Mouse (Mus musculus) kidney, postnatal 0 days (tissue): ENCODE measurements at regions not wholly inside any gene's neighbourhood (a gene's known extent, or its start where the extent isn't known, plus 50 kb on each side); places are given as distances from the start of the nearest gene placed in this dataset.

Source experiments
- ATAC-seq: fragments of 200-750 bp; cut with Nextera tagmentation; replicated peaks from 2 replicates; pipeline ENCODE4 v1.8.0; 2017; ENCODE audit warnings: low read depth, moderate number of reproducible peaks, moderate TSS enrichment, moderate library complexity; ENCODE audit not compliant: low FRiP score
- DNase-seq: peaks from one replicate; pipeline ENCODE4 v3.0.0-alpha.2; 2016; ENCODE audit warnings: low spot score
- H3K27ac ChIP-seq: fragments of 300-500 bp; sonication (generic); 2 replicates; pipeline ENCODE4 v1.5.1; 2014; ENCODE audit warnings: mild to moderate bottlenecking
- H3K27me3 ChIP-seq: fragments of 300-500 bp; sonication (generic); 2 replicates; pipeline ENCODE4 v1.6.1; 2014; ENCODE audit warnings: low read length, mixed read lengths; ENCODE audit not compliant: insufficient read depth
- H3K36me3 ChIP-seq: fragments of 300-500 bp; sonication (generic); 2 replicates; pipeline ENCODE4 v1.6.1; 2014; ENCODE audit warnings: low read length, mixed read lengths; ENCODE audit not compliant: insufficient read depth
- H3K4me1 ChIP-seq: fragments of 300-500 bp; sonication (generic); replicated peaks from 2 replicates; pipeline ENCODE4 v1.6.1; 2014; ENCODE audit warnings: antibody characterized with exemption, low read length, mixed read lengths; ENCODE audit not compliant: insufficient read depth
- H3K4me2 ChIP-seq: fragments of 300-500 bp; sonication (generic); 2 replicates; pipeline ENCODE4 v1.6.1; 2014; ENCODE audit warnings: mild to moderate bottlenecking, low read length, moderate library complexity, mixed read lengths
- H3K4me3 ChIP-seq: fragments of 300-500 bp; sonication (generic); replicated peaks from 2 replicates; pipeline ENCODE4 v1.5.1; 2014; ENCODE audit warnings: low read depth, low read length
- H3K9ac ChIP-seq: fragments of 300-500 bp; sonication (generic); 2 replicates; pipeline ENCODE4 v1.6.1; 2014; ENCODE audit warnings: low read depth, low read length
- H3K9me3 ChIP-seq: fragments of 300-500 bp; sonication (generic); replicated peaks from 2 replicates; pipeline ENCODE4 v1.6.1; 2016; ENCODE audit warnings: low read length, inconsistent platforms, mixed read lengths
- CTCF ChIP-seq: IDR thresholded peaks from 2 replicates; pipeline ENCODE4 v1.5.1; 2016; ENCODE audit warnings: antibody characterized with exemption, low read depth, mild to moderate bottlenecking, moderate library complexity
- WGBS: fragments of 180-500 bp; shearing (Covaris S2); extraction: QIAGEN DNeasy Blood & Tissue Kit; methylation state at CpG from one replicate; pipeline ENCODE4 v1.1.7; 2014; 5-methylcytosine and 5-hydroxymethylcytosine counted together

DNA sequence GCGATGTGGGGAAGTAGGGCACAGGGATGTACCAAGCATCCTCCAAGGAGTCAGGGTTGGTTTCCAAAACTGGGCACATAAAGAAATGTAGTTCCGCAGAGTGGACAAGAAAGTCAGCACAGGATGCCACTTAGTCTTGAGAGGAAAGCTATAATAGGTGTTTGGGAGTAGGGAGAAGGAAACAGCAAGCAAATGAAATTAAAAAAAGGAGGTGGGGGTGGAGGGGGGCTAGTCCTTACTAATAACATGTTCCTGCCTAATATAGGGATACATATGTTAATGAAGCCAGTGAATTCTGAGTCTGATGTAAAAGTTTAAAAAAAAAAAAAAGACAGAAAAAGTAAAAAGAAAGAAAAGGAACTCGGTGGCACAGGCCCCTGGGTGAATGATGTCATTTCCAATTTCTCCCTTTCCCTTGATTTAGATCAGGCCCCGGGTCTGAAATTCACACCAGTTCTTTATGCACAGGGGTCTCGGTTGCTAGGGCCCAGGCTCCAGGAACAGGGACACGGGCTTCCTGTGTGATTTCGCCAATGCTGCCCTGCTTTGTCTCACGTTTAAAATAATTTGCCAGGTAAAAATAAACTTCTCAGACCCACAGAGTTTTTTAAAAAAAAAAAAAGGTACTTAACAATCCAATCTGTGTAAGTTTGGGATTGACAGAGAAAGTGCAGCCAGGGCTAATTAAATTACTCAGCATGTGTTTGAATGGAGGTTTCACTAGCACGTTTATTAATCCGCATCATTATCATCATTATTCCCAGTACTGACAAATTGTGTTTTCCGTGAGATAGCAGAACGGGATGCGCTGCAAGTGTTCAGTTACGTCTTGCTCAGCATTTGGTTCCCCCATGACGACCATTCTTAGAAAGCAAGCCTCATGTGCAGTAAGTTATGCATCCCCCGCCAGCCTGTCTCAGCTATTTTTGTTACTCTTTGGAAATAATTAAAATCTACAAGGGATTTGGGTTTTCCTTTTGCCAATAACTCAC, 172.8 kb upstream of the Slc25a13 start:
- no peak for TF ChIP-seq CTCF
- DNase-seq = no peak
- H3K27ac ChIP-seq = no peak overlapping the region

DNA sequence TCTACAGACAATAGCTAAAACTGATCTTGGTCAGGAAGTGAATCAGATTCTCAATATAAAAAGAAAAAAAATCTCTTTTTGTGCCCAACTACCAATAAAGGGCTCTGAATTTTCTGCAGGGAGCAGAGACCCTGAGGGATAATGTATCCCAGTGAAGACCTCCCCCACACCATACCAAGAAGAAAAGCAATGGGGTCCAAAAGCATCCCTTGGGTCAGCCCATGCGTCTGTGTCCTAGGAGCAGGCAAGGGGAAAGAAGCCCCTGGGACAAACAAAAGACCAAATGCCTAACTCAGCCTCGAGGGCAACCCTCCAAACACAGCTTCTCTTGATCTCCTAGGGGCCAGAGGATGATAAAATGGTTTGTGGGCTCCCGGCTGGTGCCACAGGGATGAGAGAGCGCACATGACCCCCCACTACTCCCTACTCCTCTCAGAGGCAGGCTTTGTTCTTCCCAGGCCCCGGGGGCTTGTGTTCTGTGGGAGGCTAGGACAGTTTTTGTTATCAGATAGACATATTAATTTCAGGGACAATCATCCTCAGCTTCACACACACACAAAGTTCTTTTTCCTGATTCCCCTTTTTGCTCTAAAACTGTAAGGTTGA, 172.0 kb upstream of the Slc25a13 start:
- no peak overlapping the region for H3K9ac ChIP-seq
- TF ChIP-seq CTCF = no peak
- no peak overlapping the region for H3K27ac ChIP-seq
- H3K27me3 ChIP-seq = no peaks in the 10 kb centered on the region
- no peaks in the 10 kb centered on the region for H3K9me3 ChIP-seq
- ATAC-seq (no peak), DNase-seq (no peak)
- H3K4me3 ChIP-seq = no peak overlapping the region
- H3K4me1 ChIP-seq = no peaks in the 10 kb centered on the region
- H3K36me3 ChIP-seq = no peaks in the 10 kb centered on the region
- H3K4me2 ChIP-seq = no peak overlapping the region
- WGBS = 30% methylated on average over 5 of the region's 5 CpGs

More for the DNA sequence above, 172.8 kb upstream of the Slc25a13 start:
- Histone ChIP-seq H3K4me2 (no peak overlapping the region), H3K4me3 (no peak overlapping the region), H3K9me3 (no peaks in the 10 kb centered on the region), H3K27me3 (no peaks in the 10 kb centered on the region), H3K9ac (no peak overlapping the region), H3K4me1 (no peaks in the 10 kb centered on the region), H3K36me3 (no peaks in the 10 kb centered on the region)
- ATAC-seq = no peak
- 78% methylated on average over 16 of the region's 16 CpGs for whole genome bisulfite sequencing

DNA sequence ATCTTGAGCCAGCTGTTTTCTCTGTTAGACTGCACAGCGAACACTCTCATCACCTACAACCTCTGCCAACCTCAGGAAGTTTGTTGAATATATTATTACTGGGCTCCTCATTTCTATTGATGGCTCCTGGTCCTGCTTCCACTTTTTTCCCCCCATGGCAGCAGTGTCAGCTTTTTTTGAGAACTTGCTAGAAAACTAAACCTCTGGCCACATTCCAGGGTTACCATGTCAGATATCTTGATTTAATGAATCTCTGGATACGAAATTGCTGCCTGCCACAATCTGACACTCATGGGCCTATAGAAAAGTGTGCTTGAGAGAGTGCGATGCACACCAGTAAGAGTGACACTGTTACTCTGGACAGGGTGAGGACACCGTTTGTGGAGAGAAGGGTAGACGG, 170.6 kb upstream of the Slc25a13 start:
- Histone ChIP-seq H3K4me3 (no peak overlapping the region), H3K4me2 (no peak overlapping the region), H3K27ac (no peak overlapping the region), H3K4me1 (no peaks in the 10 kb centered on the region), H3K36me3 (no peaks in the 10 kb centered on the region), H3K27me3 (no peaks in the 10 kb centered on the region), H3K9ac (no peak overlapping the region), H3K9me3 (no peaks in the 10 kb centered on the region)
- no peak for TF ChIP-seq CTCF
- ATAC-seq = no peak
- WGBS = 73% methylated on average over 5 of the region's 5 CpGs
- DNase-seq = no peak

DNA sequence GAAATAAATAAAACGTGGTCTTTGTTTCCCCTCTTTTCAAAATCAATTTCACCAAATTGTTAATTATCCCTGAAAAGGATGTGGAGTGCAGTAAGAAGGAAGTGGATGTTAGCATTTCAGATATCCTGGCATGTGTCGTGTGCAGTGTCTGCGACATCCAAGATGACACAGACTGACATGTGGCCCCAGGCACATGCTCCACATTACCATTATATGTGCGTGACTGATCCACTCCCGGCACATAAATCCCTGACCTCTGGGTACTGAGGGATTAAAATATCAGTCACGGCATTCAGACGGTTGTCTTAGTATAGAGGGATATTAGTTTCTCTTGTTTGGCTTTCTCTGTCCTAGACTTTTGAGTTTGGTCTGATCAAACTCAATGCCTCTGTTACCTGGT, 168.0 kb upstream of the Slc25a13 start:
- H3K4me3 ChIP-seq = no peak overlapping the region
- DNase-seq = no peak
- H3K27me3 ChIP-seq = no peaks in the 10 kb centered on the region
- 65% methylated on average over 7 of the region's 7 CpGs for WGBS
- no peak for ATAC-seq
- no peak overlapping the region for H3K27ac ChIP-seq
- no peaks in the 10 kb centered on the region for H3K36me3 ChIP-seq
- H3K4me2 ChIP-seq = no peak overlapping the region
- no peak for TF ChIP-seq CTCF
- no peak overlapping the region for H3K9ac ChIP-seq
- H3K9me3 ChIP-seq = no peaks in the 10 kb centered on the region
- no peaks in the 10 kb centered on the region for H3K4me1 ChIP-seq

DNA sequence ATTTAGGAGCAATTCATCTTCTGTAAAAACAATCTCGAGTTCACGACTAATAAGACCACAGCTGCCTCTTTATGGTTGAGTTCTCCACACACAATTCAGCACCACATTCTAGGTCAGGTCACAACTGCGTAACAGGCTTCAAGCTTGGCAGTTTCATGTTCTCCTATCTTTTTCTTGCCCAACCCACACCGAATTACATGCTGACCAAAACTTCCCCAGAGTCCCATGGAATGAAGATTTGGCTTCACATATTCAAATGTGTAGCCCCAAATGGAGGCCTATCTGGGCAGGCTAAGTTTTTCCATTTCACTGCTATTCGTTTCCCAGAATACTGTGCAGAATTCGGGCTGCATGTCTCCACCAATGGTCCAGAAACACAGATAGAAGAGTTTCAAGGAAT, 167.5 kb upstream of the Slc25a13 start:
- H3K27me3 ChIP-seq = no peaks in the 10 kb centered on the region
- 57% methylated on average over 6 of the region's 6 CpGs for WGBS
- no peaks in the 10 kb centered on the region for H3K4me1 ChIP-seq
- DNase-seq (no peak), ATAC-seq (no peak)
- H3K27ac ChIP-seq = no peak overlapping the region
- H3K9me3 ChIP-seq = no peaks in the 10 kb centered on the region
- H3K36me3 ChIP-seq = no peaks in the 10 kb centered on the region
- no peak overlapping the region for H3K9ac ChIP-seq
- no peak for TF ChIP-seq CTCF
- H3K4me3 ChIP-seq = no peak overlapping the region
- H3K4me2 ChIP-seq = no peak overlapping the region

DNA sequence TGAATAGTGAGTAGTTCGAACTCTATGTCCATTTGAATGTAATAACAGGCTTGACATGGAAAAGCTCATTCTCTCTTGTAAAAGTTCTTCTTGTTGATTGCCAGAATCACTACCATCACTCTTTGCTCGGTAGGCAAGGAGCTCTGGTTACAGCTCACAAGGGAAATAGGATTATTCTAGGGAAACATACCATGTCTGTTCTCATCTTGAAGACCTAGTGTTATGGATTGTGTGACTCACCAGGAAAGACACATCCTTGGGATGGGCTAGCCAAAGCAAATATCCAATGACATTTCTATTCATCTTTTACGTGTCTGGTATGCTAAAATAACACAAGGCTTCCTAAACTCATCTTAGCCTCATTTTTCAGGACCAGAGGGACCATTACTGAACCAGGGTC, 155.4 kb upstream of the Slc25a13 start:
- Histone ChIP-seq H3K36me3 (no peaks in the 10 kb centered on the region), H3K4me2 (no peak overlapping the region), H3K4me3 (no peak overlapping the region), H3K9ac (no peak overlapping the region), H3K4me1 (no peaks in the 10 kb centered on the region), H3K9me3 (no peaks in the 10 kb centered on the region), H3K27ac (no peak overlapping the region), H3K27me3 (no peaks in the 10 kb centered on the region)
- no peak for TF ChIP-seq CTCF
- 83% methylated on average over 3 of the region's 3 CpGs for WGBS
- ATAC-seq = no peak
- DNase-seq = no peak
